Mouse (Mus musculus): ENCODE measurements at regions not wholly inside any gene's neighbourhood (a gene's known extent, or its start where the extent isn't known, plus 50 kb on each side); places are given as distances from the start of the nearest gene placed in this dataset.
A peak's percentile ranks its signal among the peaks of the same experiment; 100 is the strongest.

- H3K9me3 ChIP-seq (ENCODE audit: control insufficient read depth, low read length) = no peaks in the 10 kb centered on the region
- no peak for ATAC-seq (ENCODE audit: insufficient read depth, low FRiP score, low TSS enrichment)
- no peak overlapping the region for H3K27ac ChIP-seq (ENCODE audit: low read depth, low read length)
- no peaks in the 10 kb centered on the region for H3K4me1 ChIP-seq (ENCODE audit: control insufficient read depth, insufficient read depth, low read length)
- no peaks in the 10 kb centered on the region for H3K27me3 ChIP-seq (ENCODE audit: control insufficient read depth, insufficient read depth, low read length)
- no peak overlapping the region for H3K9ac ChIP-seq (ENCODE audit: low read length)
- DNase-seq (ENCODE audit: low spot score) = no peak
- H3K36me3 ChIP-seq (ENCODE audit: control insufficient read depth, insufficient read depth, low read length) = no peaks in the 10 kb centered on the region
- no peak overlapping the region for H3K4me2 ChIP-seq (ENCODE audit: low read depth)
- no peak overlapping the region for H3K4me3 ChIP-seq (ENCODE audit: low read depth, low read length)
- 85% methylated on average over 4 of the region's 4 CpGs for WGBS
Measured at GRCm38 (mm10) chr11:48464036-48464435, 336.1 kb upstream of the Rack1 start.

DNA sequence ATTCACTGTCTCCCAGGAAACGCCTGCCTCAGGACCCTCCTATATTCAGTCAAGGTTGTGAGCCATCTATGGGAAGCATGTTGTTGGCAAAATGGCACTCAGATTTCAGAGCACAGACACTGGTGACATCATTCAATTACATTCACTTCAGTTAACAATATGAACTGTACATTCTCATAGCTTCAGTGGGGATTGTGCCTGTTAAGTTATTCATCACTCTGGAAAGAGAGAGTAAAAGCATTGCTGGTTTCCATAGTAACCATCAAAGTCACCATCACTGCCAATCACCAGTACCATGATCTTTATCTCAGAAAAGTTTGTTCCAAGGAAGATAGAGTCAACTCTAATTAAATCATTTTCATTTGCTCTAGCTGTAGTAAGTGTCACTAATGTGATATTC lies 350.2 kb upstream of the Rack1 start:
- no peaks in the 10 kb centered on the region for H3K36me3 ChIP-seq (ENCODE audit: control insufficient read depth, insufficient read depth, low read length)
- H3K27ac ChIP-seq (ENCODE audit: low read depth, low read length) = no peak overlapping the region
- no peak overlapping the region for H3K4me3 ChIP-seq (ENCODE audit: low read depth, low read length)
- H3K4me1 ChIP-seq (ENCODE audit: control insufficient read depth, insufficient read depth, low read length) = no peaks in the 10 kb centered on the region
- H3K4me2 ChIP-seq (ENCODE audit: low read depth) = no peak overlapping the region
- DNase-seq (ENCODE audit: low spot score) = no peak
- no peaks in the 10 kb centered on the region for H3K9me3 ChIP-seq (ENCODE audit: control insufficient read depth, low read length)
- no peak for ATAC-seq (ENCODE audit: insufficient read depth, low FRiP score, low TSS enrichment)
- WGBS = 89% methylated on average over 1 of the region's 1 CpGs
- H3K27me3 ChIP-seq (ENCODE audit: control insufficient read depth, insufficient read depth, low read length) = no peaks in the 10 kb centered on the region
- no peak overlapping the region for H3K9ac ChIP-seq (ENCODE audit: low read length)

DNA sequence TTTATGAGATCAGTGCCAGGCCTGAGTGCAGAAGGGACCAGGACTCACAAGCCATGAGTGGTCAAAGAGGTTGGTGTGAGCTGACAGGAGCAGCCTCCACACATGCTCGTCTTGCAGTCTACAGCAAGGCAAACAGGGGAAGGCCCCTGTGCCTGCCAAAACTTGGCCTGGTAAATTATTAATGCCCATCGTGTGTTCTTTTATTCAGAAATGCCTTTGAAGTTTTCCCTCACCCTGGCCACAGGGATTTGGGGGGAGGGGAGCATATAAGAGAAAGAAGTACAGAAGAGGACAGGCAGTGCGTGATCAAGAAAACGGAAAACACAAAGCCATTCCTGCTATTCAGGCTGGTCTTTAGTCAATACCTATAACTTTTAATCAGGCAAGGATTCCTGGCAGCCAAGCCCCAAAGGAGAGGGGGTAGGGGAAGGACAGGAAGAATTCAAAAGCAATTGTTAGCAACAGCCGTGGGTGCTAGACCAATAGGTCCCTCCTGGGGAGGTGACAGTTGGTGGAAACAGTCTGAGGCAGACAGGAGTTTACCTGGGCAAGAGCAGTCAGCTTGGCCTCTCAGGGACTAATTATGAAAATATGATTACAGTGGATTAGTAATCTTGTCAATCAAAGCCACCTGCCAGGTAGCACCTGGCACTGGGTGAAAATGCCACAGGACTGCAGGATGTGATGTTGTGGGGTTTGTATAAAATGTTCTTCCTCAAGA lies 357.4 kb upstream of the Rack1 start:
- ATAC-seq (ENCODE audit: insufficient read depth, low FRiP score, low TSS enrichment) = no peak
- H3K4me2 ChIP-seq (ENCODE audit: low read depth) = no peak overlapping the region
- no peak overlapping the region for H3K9ac ChIP-seq (ENCODE audit: low read length)
- H3K27me3 ChIP-seq (ENCODE audit: control insufficient read depth, insufficient read depth, low read length) = no peaks in the 10 kb centered on the region
- H3K9me3 ChIP-seq (ENCODE audit: control insufficient read depth, low read length) = no peaks in the 10 kb centered on the region
- WGBS = 49% methylated on average over 5 of the region's 5 CpGs
- no peak for DNase-seq (ENCODE audit: low spot score)
- H3K27ac ChIP-seq (ENCODE audit: low read depth, low read length) = no peak overlapping the region
- no peak overlapping the region for H3K4me3 ChIP-seq (ENCODE audit: low read depth, low read length)
- H3K4me1 ChIP-seq (ENCODE audit: control insufficient read depth, insufficient read depth, low read length) = no peaks in the 10 kb centered on the region
- H3K36me3 ChIP-seq (ENCODE audit: control insufficient read depth, insufficient read depth, low read length) = no peaks in the 10 kb centered on the region

GRCm38 (mm10) chr11:48436712-48437111 lies 363.4 kb upstream of the Rack1 start:
- Histone ChIP-seq H3K9me3 (ENCODE audit: control insufficient read depth, low read length) (no peaks in the 10 kb centered on the region), H3K27me3 (ENCODE audit: control insufficient read depth, insufficient read depth, low read length) (no peaks in the 10 kb centered on the region), H3K36me3 (ENCODE audit: control insufficient read depth, insufficient read depth, low read length) (no peaks in the 10 kb centered on the region), H3K4me3 (ENCODE audit: low read depth, low read length) (no peak overlapping the region), H3K4me1 (ENCODE audit: control insufficient read depth, insufficient read depth, low read length) (no peaks in the 10 kb centered on the region), H3K4me2 (ENCODE audit: low read depth) (no peak overlapping the region), H3K27ac (ENCODE audit: low read depth, low read length) (no peak overlapping the region), H3K9ac (ENCODE audit: low read length) (no peak overlapping the region)
- no peak for ATAC-seq (ENCODE audit: insufficient read depth, low FRiP score, low TSS enrichment)
- DNase-seq (ENCODE audit: low spot score) = no peak
- 91% methylated on average over 3 of the region's 3 CpGs for WGBS

- DNase-seq (ENCODE audit: low spot score) = no peak
- Histone ChIP-seq H3K36me3 (ENCODE audit: control insufficient read depth, insufficient read depth, low read length) (no peaks in the 10 kb centered on the region), H3K4me1 (ENCODE audit: control insufficient read depth, insufficient read depth, low read length) (no peaks in the 10 kb centered on the region), H3K9ac (ENCODE audit: low read length) (no peak overlapping the region), H3K27ac (ENCODE audit: low read depth, low read length) (no peak overlapping the region), H3K4me2 (ENCODE audit: low read depth) (no peak overlapping the region), H3K27me3 (ENCODE audit: control insufficient read depth, insufficient read depth, low read length) (no peaks in the 10 kb centered on the region), H3K9me3 (ENCODE audit: control insufficient read depth, low read length) (no peaks in the 10 kb centered on the region), H3K4me3 (ENCODE audit: low read depth, low read length) (no peak overlapping the region)
- no peak for ATAC-seq (ENCODE audit: insufficient read depth, low FRiP score, low TSS enrichment)
Measured at GRCm38 (mm10) chr11:48431316-48431715, 368.8 kb upstream of the Rack1 start.

GRCm38 (mm10) chr11:48427423-48427822 lies 372.7 kb upstream of the Rack1 start:
- DNase-seq (ENCODE audit: low spot score) = no peak
- Histone ChIP-seq H3K4me3 (ENCODE audit: low read depth, low read length) (no peak overlapping the region), H3K4me1 (ENCODE audit: control insufficient read depth, insufficient read depth, low read length) (no peaks in the 10 kb centered on the region), H3K27me3 (ENCODE audit: control insufficient read depth, insufficient read depth, low read length) (no peaks in the 10 kb centered on the region), H3K4me2 (ENCODE audit: low read depth) (no peak overlapping the region), H3K36me3 (ENCODE audit: control insufficient read depth, insufficient read depth, low read length) (no peaks in the 10 kb centered on the region), H3K27ac (ENCODE audit: low read depth, low read length) (no peak overlapping the region), H3K9me3 (ENCODE audit: control insufficient read depth, low read length) (no peaks in the 10 kb centered on the region), H3K9ac (ENCODE audit: low read length) (no peak overlapping the region)
- ATAC-seq (ENCODE audit: insufficient read depth, low FRiP score, low TSS enrichment) = no peak
- WGBS = 70% methylated on average over 2 of the region's 2 CpGs

- Histone ChIP-seq H3K36me3 (ENCODE audit: control insufficient read depth, insufficient read depth, low read length) (no peaks in the 10 kb centered on the region), H3K4me2 (ENCODE audit: low read depth) (no peak overlapping the region), H3K9ac (ENCODE audit: low read length) (no peak overlapping the region), H3K9me3 (ENCODE audit: control insufficient read depth, low read length) (no peaks in the 10 kb centered on the region), H3K4me3 (ENCODE audit: low read depth, low read length) (no peak overlapping the region), H3K27me3 (ENCODE audit: control insufficient read depth, insufficient read depth, low read length) (no peaks in the 10 kb centered on the region), H3K4me1 (ENCODE audit: control insufficient read depth, insufficient read depth, low read length) (no peaks in the 10 kb centered on the region), H3K27ac (ENCODE audit: low read depth, low read length) (no peak overlapping the region)
- ATAC-seq (ENCODE audit: insufficient read depth, low FRiP score, low TSS enrichment) = no peak
- no peak for DNase-seq (ENCODE audit: low spot score)
- 76% methylated on average over 1 of the region's 1 CpGs for whole genome bisulfite sequencing
Measured at GRCm38 (mm10) chr11:48426446-48426845, 373.7 kb upstream of the Rack1 start.

DNA sequence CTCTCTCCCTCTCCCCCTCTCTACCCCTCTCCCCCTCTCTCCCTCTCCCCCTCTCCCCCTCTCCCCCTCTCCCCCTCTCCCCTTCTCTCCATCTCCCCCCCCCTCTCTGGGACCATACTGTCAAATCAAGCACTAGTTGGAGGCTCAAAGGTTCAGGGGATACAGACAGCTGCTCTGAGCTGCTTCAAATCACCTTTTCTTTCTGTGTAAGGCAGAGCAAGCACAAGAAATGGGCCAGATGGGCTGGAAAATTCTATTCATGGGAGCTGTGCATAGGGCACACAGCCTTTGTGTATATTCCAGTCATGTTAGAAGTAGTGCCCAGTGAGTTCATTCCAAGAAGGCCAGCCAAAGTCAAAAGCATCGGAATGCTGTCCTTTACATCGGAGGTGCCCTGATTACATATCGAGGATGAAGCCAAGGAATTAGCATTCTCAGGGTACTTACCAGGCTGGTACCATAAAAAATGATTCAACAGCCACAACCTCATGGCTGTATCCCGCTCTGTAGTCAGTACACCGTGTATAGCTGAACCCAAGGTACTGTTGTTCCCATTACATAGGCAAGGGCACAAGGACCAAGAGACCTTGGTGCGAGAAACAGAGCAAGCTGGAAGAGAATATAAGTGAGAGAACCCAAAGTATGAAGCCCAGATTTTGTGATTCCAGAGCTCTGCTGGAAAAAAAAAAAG lies 381.9 kb upstream of the Rack1 start:
- Histone ChIP-seq H3K36me3 (ENCODE audit: control insufficient read depth, insufficient read depth, low read length) (no peaks in the 10 kb centered on the region), H3K4me1 (ENCODE audit: control insufficient read depth, insufficient read depth, low read length) (no peaks in the 10 kb centered on the region), H3K4me3 (ENCODE audit: low read depth, low read length) (no peak overlapping the region), H3K27ac (ENCODE audit: low read depth, low read length) (no peak overlapping the region), H3K4me2 (ENCODE audit: low read depth) (no peak overlapping the region), H3K27me3 (ENCODE audit: control insufficient read depth, insufficient read depth, low read length) (no peaks in the 10 kb centered on the region), H3K9me3 (ENCODE audit: control insufficient read depth, low read length) (no peaks in the 10 kb centered on the region), H3K9ac (ENCODE audit: low read length) (no peak overlapping the region)
- peak; percentile 67 for ATAC-seq (ENCODE audit: insufficient read depth, low FRiP score, low TSS enrichment)
- WGBS = 80% methylated on average over 6 of the region's 6 CpGs
- no peak for DNase-seq (ENCODE audit: low spot score)

GRCm38 (mm10) chr11:48417615-48418014 lies 382.5 kb upstream of the Rack1 start:
- no peaks in the 10 kb centered on the region for H3K4me1 ChIP-seq (ENCODE audit: control insufficient read depth, insufficient read depth, low read length)
- H3K9ac ChIP-seq (ENCODE audit: low read length) = no peak overlapping the region
- H3K9me3 ChIP-seq (ENCODE audit: control insufficient read depth, low read length) = no peaks in the 10 kb centered on the region
- no peak for ATAC-seq (ENCODE audit: insufficient read depth, low FRiP score, low TSS enrichment)
- H3K27ac ChIP-seq (ENCODE audit: low read depth, low read length) = no peak overlapping the region
- DNase-seq (ENCODE audit: low spot score) = no peak
- no peak overlapping the region for H3K4me3 ChIP-seq (ENCODE audit: low read depth, low read length)
- H3K27me3 ChIP-seq (ENCODE audit: control insufficient read depth, insufficient read depth, low read length) = no peaks in the 10 kb centered on the region
- WGBS = 77% methylated on average over 2 of the region's 2 CpGs
- H3K36me3 ChIP-seq (ENCODE audit: control insufficient read depth, insufficient read depth, low read length) = no peaks in the 10 kb centered on the region
- no peak overlapping the region for H3K4me2 ChIP-seq (ENCODE audit: low read depth)
